Mouse (Mus musculus) brain, embryonic 14.5 days (tissue): ENCODE measurements around the gene Exoc3. TPM values are rescaled to one million over a fixed set of nuclear protein-coding genes. Genes with fewer than 3 reads are reported as not detected.

ENCODE experiments used
- DNase-seq: peaks from one replicate; pipeline ENCODE4 v3.0.0-alpha.2; 2011; ENCODE audit warnings: low read depth
- CTCF ChIP-seq: fragments of 200-500 bp; IDR thresholded peaks from 2 replicates; pipeline ENCODE4 v1.5.1; 2012; ENCODE audit warnings: inconsistent platforms, mild to moderate bottlenecking, moderate library complexity, borderline replicate concordance; ENCODE audit not compliant: insufficient read depth, insufficient read length; ENCODE audit errors: extremely low read depth
- POLR2A ChIP-seq: fragments of 200-500 bp; IDR thresholded peaks from 2 replicates; pipeline ENCODE4 v1.6.1; 2012; ENCODE audit warnings: mild to moderate bottlenecking, inconsistent platforms, borderline replicate concordance; ENCODE audit not compliant: poor library complexity, insufficient read depth, insufficient read length, severe bottlenecking; ENCODE audit errors: extremely low read depth
- polyA plus RNA-seq: library from polyadenylated mRNA; depleted of rRNA; stranded (reverse); fragments of >200 nt; gene quantifications from 2 replicates; pipeline ENCODE4 v1.2.3, GENCODE M21; 2012; rRNA removed

Gene Exoc3
- polyA plus RNA-seq, 1 experiment = 71.8 TPM

GRCm38 (mm10) chr13:74138906-74139647 is 69.5 kb downstream of the Exoc3 start:
- DNase-seq = no peak
- no peak for TF ChIP-seq POLR2A
- TF ChIP-seq CTCF = no peak

- no peak for TF ChIP-seq POLR2A
- no peak for TF ChIP-seq CTCF
- no peak for DNase-seq
These were observed 78.6 kb downstream of the Exoc3 start for GRCm38 (mm10) chr13:74129909-74130308.

DNA sequence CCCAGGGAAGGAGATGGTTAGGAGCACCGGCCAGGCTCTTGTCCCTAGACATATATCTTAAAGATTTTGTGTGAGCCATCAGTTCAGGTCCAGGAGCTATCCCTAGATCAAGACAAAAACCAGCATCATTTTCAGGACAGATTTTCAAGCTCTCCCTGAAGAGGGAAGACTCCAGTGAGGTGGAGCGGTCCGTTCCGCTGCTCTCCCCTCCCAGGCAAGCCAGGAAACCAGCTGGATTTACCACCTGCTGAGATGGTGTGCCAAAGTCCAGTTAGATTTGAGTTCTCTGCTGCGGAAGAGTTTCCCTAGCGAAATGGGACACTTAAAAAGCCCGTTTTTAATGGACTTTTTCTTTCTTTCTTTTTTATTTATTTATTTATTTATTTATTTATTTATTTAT is 81.0 kb downstream of the Exoc3 start:
- no peak for DNase-seq
- TF ChIP-seq CTCF (no peak), POLR2A (no peak)

- TF ChIP-seq CTCF (no peak), POLR2A (no peak)
- no peak for DNase-seq
These were observed 85.9 kb downstream of the Exoc3 start for GRCm38 (mm10) chr13:74122632-74123031.

DNA sequence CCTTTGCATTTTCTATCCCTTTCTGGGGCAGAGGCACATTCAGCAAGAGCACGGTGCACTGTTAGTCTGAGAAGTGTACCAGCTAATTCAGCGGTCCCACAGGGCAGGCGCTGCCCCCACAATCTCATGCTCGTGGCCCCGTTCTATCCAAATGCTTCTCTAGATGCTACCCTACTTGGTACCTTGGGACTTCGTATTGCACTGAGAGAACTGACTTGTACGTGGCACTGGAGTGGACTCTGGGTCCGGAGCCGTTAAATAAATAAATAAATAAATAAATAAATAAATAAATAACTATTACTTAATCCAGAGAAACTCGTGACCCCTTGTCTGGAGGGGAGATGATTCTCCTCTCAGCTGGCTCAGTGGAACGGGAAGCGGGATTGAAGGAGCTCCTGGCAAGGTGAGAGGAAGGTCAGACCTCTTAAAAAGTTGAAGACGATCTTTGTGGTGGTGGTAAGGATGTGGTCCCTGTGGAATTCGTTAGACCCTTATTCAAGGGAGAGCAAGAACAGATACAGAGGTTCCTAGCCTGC is 86.7 kb downstream of the Exoc3 start:
- no peak for DNase-seq
- TF ChIP-seq CTCF (no peak), POLR2A (no peak)

DNA sequence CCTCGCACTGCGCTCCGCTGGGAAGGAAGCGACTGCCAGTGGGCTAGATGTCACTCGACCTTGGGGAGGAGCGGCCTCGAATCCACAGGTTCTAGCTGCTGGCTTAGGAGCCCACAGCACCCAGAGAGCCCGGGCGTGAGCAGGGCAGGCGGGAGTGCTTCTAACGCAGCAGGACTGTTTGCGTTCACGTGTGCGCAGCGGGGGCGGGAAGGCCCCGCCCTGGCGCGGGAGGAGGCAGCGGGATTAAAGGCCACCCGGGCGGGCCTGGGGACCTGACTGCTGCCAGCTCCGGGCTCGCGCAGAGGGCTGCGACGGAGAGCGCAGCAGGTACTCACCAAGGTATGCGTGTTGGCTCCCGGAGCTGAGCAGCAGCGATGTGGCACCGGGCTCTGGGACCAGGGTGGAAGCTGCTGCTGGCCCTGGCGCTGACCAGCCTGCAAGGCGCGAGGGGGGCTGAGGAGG is 87.4 kb downstream of the Exoc3 start, which contains the start of gene Slc9a3:
Slc9a3 (plus strand) TSS at position 317 of the 462 bp plus-strand sequence.
- no peak for DNase-seq

More for the DNA sequence above, 87.4 kb downstream of the Exoc3 start, which contains the start of gene Slc9a3:
- TF ChIP-seq POLR2A (no peak), CTCF (no peak)

Other genes with a start within 250 kb of the Exoc3 start
- 0.12 TPM in 1 of 2 replicates, not detected in the other for gene Zdhhc11, start 244.9 kb downstream of the Exoc3 start, polyA plus RNA-seq
- 11.2 and 14.1 TPM in 2 replicates for gene Tppp, start 199.3 kb downstream of the Exoc3 start, polyA plus RNA-seq
- 9.1 and 12.1 TPM in 2 replicates for gene Cep72, start 146.4 kb downstream of the Exoc3 start, polyA plus RNA-seq
- 0.01 and 0.04 TPM in 2 replicates for gene Slc9a3, start 87.3 kb downstream of the Exoc3 start, polyA plus RNA-seq
- gene Ahrr, start 83.6 kb upstream of the Exoc3 start, polyA plus RNA-seq = 2.0 and 2.5 TPM in 2 replicates
- gene Pdcd6, start 108.8 kb upstream of the Exoc3 start, polyA plus RNA-seq = 112 and 144 TPM in 2 replicates
- gene Sdha, start 141.5 kb upstream of the Exoc3 start, polyA plus RNA-seq = 127 and 146 TPM in 2 replicates
- 14.7 and 19.8 TPM in 2 replicates for gene Ccdc127, start 141.6 kb upstream of the Exoc3 start, polyA plus RNA-seq
- gene Lrrc14b, start 155.3 kb upstream of the Exoc3 start, polyA plus RNA-seq = 0.11 TPM in 1 of 2 replicates, not detected in the other
- 1.8 and 2.4 TPM in 2 replicates for gene Zfp72, start 182.1 kb upstream of the Exoc3 start, polyA plus RNA-seq
- 38.5 and 60.1 TPM in 2 replicates for gene Ftl1-ps1, start 191.0 kb upstream of the Exoc3 start, polyA plus RNA-seq